Mouse (Mus musculus) hindbrain, embryonic 14.5 days (tissue): Measurements from ENCODE around the gene Cldn20. TPM values are rescaled to one million over a fixed set of nuclear protein-coding genes. Genes with fewer than 3 reads are reported as not detected.

Experiments
- ATAC-seq: fragments of 200-750 bp; cut with Nextera tagmentation; 2 replicates; pipeline ENCODE4 v1.8.0; 2017; ENCODE audit warnings: moderate number of reproducible peaks, mild to moderate bottlenecking, moderate TSS enrichment, moderate library complexity; ENCODE audit not compliant: low FRiP score
- DNase-seq: peaks from one replicate; pipeline ENCODE4 v3.0.0-alpha.2; 2015; ENCODE audit warnings: low spot score
- H3K27ac ChIP-seq: fragments of 300-500 bp; sonication (generic); 2 replicates; pipeline ENCODE4 v1.5.1; 2014; ENCODE audit warnings: mild to moderate bottlenecking, moderate library complexity
- H3K27me3 ChIP-seq: fragments of 300-500 bp; sonication (generic); 2 replicates; pipeline ENCODE4 v1.6.1; 2014; ENCODE audit warnings: mild to moderate bottlenecking, low read length, mixed read lengths; ENCODE audit not compliant: control insufficient read depth, insufficient read depth
- H3K36me3 ChIP-seq: fragments of 300-500 bp; sonication (generic); replicated peaks from 2 replicates; pipeline ENCODE4 v1.6.1; 2014; ENCODE audit not compliant: control insufficient read depth, insufficient read depth
- H3K4me1 ChIP-seq: fragments of 300-500 bp; sonication (generic); replicated peaks from 2 replicates; pipeline ENCODE4 v1.6.1; 2014; ENCODE audit warnings: antibody characterized with exemption, low read length, mixed read lengths; ENCODE audit not compliant: control insufficient read depth, insufficient read depth
- H3K4me2 ChIP-seq: fragments of 300-500 bp; sonication (generic); replicated peaks from 2 replicates; pipeline ENCODE4 v1.6.1; 2014; ENCODE audit warnings: mild to moderate bottlenecking, moderate library complexity
- H3K4me3 ChIP-seq: fragments of 300-500 bp; sonication (generic); replicated peaks from 2 replicates; pipeline ENCODE4 v1.5.1; 2014; ENCODE audit warnings: mild to moderate bottlenecking, low read length
- H3K9ac ChIP-seq: fragments of 300-500 bp; sonication (generic); 2 replicates; pipeline ENCODE4 v1.6.1; 2014
- H3K9me3 ChIP-seq: fragments of 300-500 bp; sonication (generic); 2 replicates; pipeline ENCODE4 v1.6.1; 2016; ENCODE audit warnings: low read length; ENCODE audit not compliant: control insufficient read depth
- WGBS: fragments of 180-500 bp; shearing (Covaris S2); extraction: QIAGEN DNeasy Blood & Tissue Kit; methylation state at CpG from one replicate; pipeline ENCODE4 v1.1.7; 2014; 5-methylcytosine and 5-hydroxymethylcytosine counted together
- polyA plus RNA-seq: library from polyadenylated mRNA; unstranded; fragments of >200 nt; fragmentation: Nextera tagmentation; extraction: Ambion mirVana; gene quantifications from 2 replicates; pipeline ENCODE4 v1.2.1, GENCODE M21; 2014

Cldn20 gene
- polyA plus RNA-seq, 1 experiment from 2014 or later, result 0.54 TPM

- Histone ChIP-seq H3K27me3 (no peaks in the 10 kb centered on the region), H3K4me1 (no peaks in the 10 kb centered on the region), H3K9ac (no peak overlapping the region), H3K9me3 (no peaks in the 10 kb centered on the region), H3K36me3 (peaks cover 6% of the 10 kb centered on the region; the same call in 1 of the 2 replicates), H3K4me3 (no peak overlapping the region), H3K27ac (no peak overlapping the region), H3K4me2 (no peak overlapping the region)
- ATAC-seq, result no peak
- DNase-seq, result no peak
- 90% methylated on average over 8 of the region's 8 CpGs for WGBS
Observed at GRCm38 (mm10) chr17:3515851-3516250, 16.5 kb upstream of the Cldn20 start.

- 23% methylated on average over 9 of the region's 9 CpGs for WGBS
- no peak overlapping the region for H3K4me3 ChIP-seq
- H3K4me1 ChIP-seq, result no peaks in the 10 kb centered on the region
- H3K27ac ChIP-seq, result no peak overlapping the region
- H3K9me3 ChIP-seq, result no peaks in the 10 kb centered on the region
- DNase-seq (no peak), ATAC-seq (no peak)
- peaks cover 6% of the 10 kb centered on the region; the same call in 1 of the 2 replicates for H3K36me3 ChIP-seq
- H3K4me2 ChIP-seq, result no peak overlapping the region
- no peaks in the 10 kb centered on the region for H3K27me3 ChIP-seq
- no peak overlapping the region for H3K9ac ChIP-seq
Observed at GRCm38 (mm10) chr17:3516406-3516805, 15.9 kb upstream of the Cldn20 start.

- no peaks in the 10 kb centered on the region for H3K9me3 ChIP-seq
- H3K4me2 ChIP-seq, result no peak overlapping the region
- no peak overlapping the region for H3K9ac ChIP-seq
- H3K4me3 ChIP-seq, result no peak overlapping the region
- no peak overlapping the region for H3K27ac ChIP-seq
- DNase-seq (no peak), ATAC-seq (no peak)
- no peaks in the 10 kb centered on the region for H3K27me3 ChIP-seq
- no peaks in the 10 kb centered on the region for H3K4me1 ChIP-seq
- 94% methylated on average over 5 of the region's 5 CpGs for WGBS
- peaks cover 6% of the 10 kb centered on the region; the same call in 1 of the 2 replicates for H3K36me3 ChIP-seq
Observed at GRCm38 (mm10) chr17:3520344-3520743, 12.0 kb upstream of the Cldn20 start.

GRCm38 (mm10) chr17:3527841-3528471 lies 4.4 kb upstream of the Cldn20 start:
- no peak for DNase-seq
- Histone ChIP-seq H3K27ac (no peak overlapping the region), H3K9ac (no peak overlapping the region), H3K36me3 (no peaks in the 10 kb centered on the region), H3K4me2 (no peak overlapping the region), H3K4me1 (no peaks in the 10 kb centered on the region), H3K9me3 (no peaks in the 10 kb centered on the region), H3K27me3 (no peaks in the 10 kb centered on the region), H3K4me3 (no peak overlapping the region)
- ATAC-seq, result no peak
- 75% methylated on average over 6 of the region's 6 CpGs for WGBS

GRCm38 (mm10) chr17:3529523-3529922 lies 2.8 kb upstream of the Cldn20 start:
- H3K36me3 ChIP-seq, result no peaks in the 10 kb centered on the region
- no peak overlapping the region for H3K27ac ChIP-seq
- no peak for DNase-seq
- WGBS, result 75% methylated on average over 3 of the region's 3 CpGs
- H3K4me3 ChIP-seq, result no peak overlapping the region
- no peak overlapping the region for H3K9ac ChIP-seq
- H3K4me2 ChIP-seq, result no peak overlapping the region
- no peaks in the 10 kb centered on the region for H3K4me1 ChIP-seq
- no peaks in the 10 kb centered on the region for H3K9me3 ChIP-seq
- H3K27me3 ChIP-seq, result no peaks in the 10 kb centered on the region
- no peak for ATAC-seq

- H3K4me3 ChIP-seq, result no peak overlapping the region
- no peak overlapping the region for H3K4me2 ChIP-seq
- H3K9ac ChIP-seq, result no peak overlapping the region
- H3K4me1 ChIP-seq, result no peaks in the 10 kb centered on the region
- H3K9me3 ChIP-seq, result no peaks in the 10 kb centered on the region
- ATAC-seq, result no peak
- no peaks in the 10 kb centered on the region for H3K27me3 ChIP-seq
- no peak overlapping the region for H3K27ac ChIP-seq
- DNase-seq, result no peak
- 73% methylated on average over 7 of the region's 7 CpGs for whole genome bisulfite sequencing
- no peaks in the 10 kb centered on the region for H3K36me3 ChIP-seq
Observed at GRCm38 (mm10) chr17:3530549-3530948, 1.8 kb upstream of the Cldn20 start.

GRCm38 (mm10) chr17:3531641-3532040 lies 713 bp upstream of the Cldn20 start:
- no peak overlapping the region for H3K9ac ChIP-seq
- DNase-seq, result no peak
- H3K9me3 ChIP-seq, result no peaks in the 10 kb centered on the region
- no peak overlapping the region for H3K4me2 ChIP-seq
- H3K4me1 ChIP-seq, result no peaks in the 10 kb centered on the region
- 82% methylated on average over 1 of the region's 1 CpGs for WGBS
- no peak for ATAC-seq
- no peak overlapping the region for H3K4me3 ChIP-seq
- H3K27ac ChIP-seq, result no peak overlapping the region
- H3K36me3 ChIP-seq, result no peaks in the 10 kb centered on the region
- H3K27me3 ChIP-seq, result no peaks in the 10 kb centered on the region

GRCm38 (mm10) chr17:3533425-3533824 lies 1.1 kb downstream of the Cldn20 start:
- Histone ChIP-seq H3K36me3 (no peaks in the 10 kb centered on the region), H3K9me3 (no peaks in the 10 kb centered on the region), H3K9ac (no peak overlapping the region), H3K4me1 (no peaks in the 10 kb centered on the region), H3K27ac (no peak overlapping the region), H3K27me3 (no peaks in the 10 kb centered on the region), H3K4me2 (no peak overlapping the region), H3K4me3 (no peak overlapping the region)
- no peak; the same call in 1 of the 2 replicates for ATAC-seq
- 29% methylated on average over 1 of the region's 1 CpGs for WGBS
- peak; percentile 74 for DNase-seq

- no peak for DNase-seq
- WGBS, result 91% methylated on average over 2 of the region's 2 CpGs
- Histone ChIP-seq H3K27ac (no peak overlapping the region), H3K4me3 (no peak overlapping the region), H3K36me3 (peaks cover 17% of the 10 kb centered on the region), H3K9ac (no peak overlapping the region), H3K27me3 (no peaks in the 10 kb centered on the region), H3K4me1 (no peaks in the 10 kb centered on the region), H3K9me3 (no peaks in the 10 kb centered on the region), H3K4me2 (no peak overlapping the region)
- ATAC-seq, result no peak
Observed at GRCm38 (mm10) chr17:3540304-3540703, 8.0 kb downstream of the Cldn20 start.

- H3K27ac ChIP-seq, result no peak overlapping the region
- H3K9ac ChIP-seq, result no peak overlapping the region
- 87% methylated on average over 5 of the region's 5 CpGs for WGBS
- no peaks in the 10 kb centered on the region for H3K4me1 ChIP-seq
- no peaks in the 10 kb centered on the region for H3K27me3 ChIP-seq
- DNase-seq (no peak), ATAC-seq (no peak)
- H3K36me3 ChIP-seq, result peaks cover 17% of the 10 kb centered on the region
- no peak overlapping the region for H3K4me2 ChIP-seq
- no peaks in the 10 kb centered on the region for H3K9me3 ChIP-seq
- no peak overlapping the region for H3K4me3 ChIP-seq
Observed at GRCm38 (mm10) chr17:3541033-3541432, 8.7 kb downstream of the Cldn20 start.
